Comparison of ENCODE assay signal across 7 mouse cellular contexts in the genomic region with DNA sequence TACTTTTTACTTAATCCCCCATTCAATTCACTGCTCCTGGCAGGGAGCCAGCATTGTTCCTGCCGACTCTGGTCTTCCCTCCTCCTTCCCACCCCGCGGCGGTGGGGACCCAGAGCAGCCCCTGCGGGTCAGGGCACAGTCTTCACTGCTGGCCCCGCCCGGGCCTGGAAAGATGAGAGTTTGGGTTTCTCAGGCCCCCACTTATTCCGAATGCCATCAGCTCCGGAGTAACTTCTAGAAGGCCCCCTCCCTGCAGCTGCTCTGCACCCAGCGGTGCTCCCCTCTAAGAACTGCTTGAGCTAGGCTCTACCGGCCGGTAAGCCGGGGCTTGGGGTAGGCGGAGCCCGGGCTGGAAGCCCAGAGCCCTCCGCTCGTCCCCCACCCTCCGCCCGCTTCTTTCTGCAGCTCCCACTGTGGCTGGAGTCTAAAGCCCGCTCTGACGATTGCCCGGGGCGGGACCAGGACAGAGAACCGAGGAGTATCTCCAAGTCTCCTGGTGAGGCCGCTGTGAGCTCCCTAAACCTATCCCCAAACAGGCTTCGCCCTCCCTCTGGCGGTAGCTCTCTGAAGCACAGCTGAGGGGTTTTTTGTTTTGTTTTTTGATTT. TPM values are rescaled to one million over a fixed set of nuclear protein-coding genes. Genes with fewer than 3 reads are reported as not detected.
DNase-seq lines count a peak whose midpoint lies in the region; ATAC-seq lines count a peak whose summit lies in the region.

No protein-coding gene starts in this region.

- ATAC-seq in granulocyte monocyte progenitor cell, adult 5-6 weeks (replicated peaks; ENCODE audit: poor library complexity, severe bottlenecking): peak; percentile 95
- ATAC-seq in midbrain, embryonic 12.5 days (ENCODE audit: low FRiP score, low read depth): peak; percentile 97

- H3K36me3 ChIP-seq in embryonic facial prominence, embryonic 10.5 days (replicated peaks): no peaks in the 10 kb centered on the region
- H3K36me3 ChIP-seq in midbrain, embryonic 12.5 days: no peaks in the 10 kb centered on the region

- peak overlapping the region; percentile 70 for H3K9ac ChIP-seq in midbrain, embryonic 12.5 days (replicated peaks)

- WGBS in embryonic facial prominence, embryonic 10.5 days: under 1% methylated on average over 27 of the region's 27 CpGs
- WGBS in midbrain, embryonic 12.5 days: under 1% methylated on average over 27 of the region's 27 CpGs

- H3K4me1 ChIP-seq in embryonic facial prominence, embryonic 10.5 days: peaks cover 43% of the 10 kb centered on the region
- H3K4me1 ChIP-seq in midbrain, embryonic 12.5 days: peaks cover 35% of the 10 kb centered on the region

- H3K27me3 ChIP-seq in embryonic facial prominence, embryonic 10.5 days (replicated peaks; ENCODE audit: low read depth, poor library complexity, severe bottlenecking): peaks cover 5% of the 10 kb centered on the region; the same call in 1 of the 2 replicates
- H3K27me3 ChIP-seq in midbrain, embryonic 12.5 days: no peaks in the 10 kb centered on the region

- H3K9me3 ChIP-seq in embryonic facial prominence, embryonic 10.5 days: no peaks in the 10 kb centered on the region
- H3K9me3 ChIP-seq in midbrain, embryonic 12.5 days: no peaks in the 10 kb centered on the region

- intact Hi-C loops in left cerebral cortex, postnatal 4 days (cut with DNase I): no loop called here

- peak; percentile 91 for DNase-seq in adrenal gland, postnatal 10 days
- DNase-seq in embryonic facial prominence, embryonic 10.5 days (ENCODE audit: low spot score): peak; percentile 97
- peak; percentile 85 for DNase-seq in kidney, adult 11 months
- DNase-seq in left cerebral cortex, postnatal 4 days: peak; percentile 95
- DNase-seq in skeletal muscle tissue, adult 2 months (ENCODE audit: low read depth, low spot score): peak; percentile 80

- H3K4me2 ChIP-seq in midbrain, embryonic 12.5 days (replicated peaks): peak overlapping the region; percentile 54

- peak overlapping the region; percentile 94 for H3K27ac ChIP-seq in embryonic facial prominence, embryonic 10.5 days (replicated peaks)
- peak overlapping the region; percentile 94 for H3K27ac ChIP-seq in midbrain, embryonic 12.5 days (replicated peaks)

- peak overlapping the region; percentile 61 for H3K4me3 ChIP-seq in embryonic facial prominence, embryonic 10.5 days
- H3K4me3 ChIP-seq in midbrain, embryonic 12.5 days: peak overlapping the region; percentile 39

RNA-seq across cellular contexts. Expression of gene Nes, which starts 10.2 kb away (rescaled TPM):
- total RNA-seq in adrenal gland, postnatal 10 days (2021): 10 to 100 TPM; 17.7 to 23.3 TPM
- polyA plus RNA-seq in embryonic facial prominence, embryonic 10.5 days (2016; fragmentation: Nextera tagmentation; extraction: Ambion mirVana): 35.3 and 46.2 TPM in 2 replicates
- not detected in 2 replicates for total RNA-seq in granulocyte monocyte progenitor cell, adult 5-6 weeks (2014; fragmentation: Nextera tagmentation)
- total RNA-seq in granulocyte monocyte progenitor cell, adult 5-6 weeks (2017): 0.05 TPM in 1 of 2 replicates, not detected in the other
- 10 to 100 TPM; 25.8 to 25.9 TPM for total RNA-seq in left cerebral cortex, postnatal 4 days (2021)
- 183 and 196 TPM in 2 replicates for polyA plus RNA-seq in midbrain, embryonic 12.5 days (2016; fragmentation: Nextera tagmentation; extraction: Ambion mirVana)

RNA-seq across cellular contexts. Expression of gene Crabp2, which starts 12.2 kb away (rescaled TPM):
- under 1 TPM; 0.48 to 0.76 TPM for total RNA-seq in adrenal gland, postnatal 10 days (2021)
- polyA plus RNA-seq in embryonic facial prominence, embryonic 10.5 days (2016; fragmentation: Nextera tagmentation; extraction: Ambion mirVana): 686 and 800 TPM in 2 replicates
- not detected in 2 replicates for total RNA-seq in granulocyte monocyte progenitor cell, adult 5-6 weeks (2014; fragmentation: Nextera tagmentation)
- total RNA-seq in granulocyte monocyte progenitor cell, adult 5-6 weeks (2017): not detected in 2 replicates
- total RNA-seq in left cerebral cortex, postnatal 4 days (2021): 1 to 10 TPM; 6.9 to 8.2 TPM
- 291 and 335 TPM in 2 replicates for polyA plus RNA-seq in midbrain, embryonic 12.5 days (2016; fragmentation: Nextera tagmentation; extraction: Ambion mirVana)

RNA-seq across cellular contexts. Expression of gene Rrnad1, which starts 30.2 kb away (rescaled TPM):
- 10 to 100 TPM; 12.4 to 16.3 TPM for total RNA-seq in adrenal gland, postnatal 10 days (2021)
- polyA plus RNA-seq in embryonic facial prominence, embryonic 10.5 days (2016; fragmentation: Nextera tagmentation; extraction: Ambion mirVana): 20.6 and 21.5 TPM in 2 replicates
- 20.7 and 30.7 TPM in 2 replicates for total RNA-seq in granulocyte monocyte progenitor cell, adult 5-6 weeks (2014; fragmentation: Nextera tagmentation)
- 13.6 and 13.8 TPM in 2 replicates for total RNA-seq in granulocyte monocyte progenitor cell, adult 5-6 weeks (2017)
- total RNA-seq in left cerebral cortex, postnatal 4 days (2021): 10 to 100 TPM; 17.1 to 17.8 TPM
- polyA plus RNA-seq in midbrain, embryonic 12.5 days (2016; fragmentation: Nextera tagmentation; extraction: Ambion mirVana): 23.5 and 24.2 TPM in 2 replicates

RNA-seq across cellular contexts. Expression of gene Isg20l2, which starts 30.6 kb away (rescaled TPM):
- 10 to 100 TPM; 22.9 to 24.3 TPM for total RNA-seq in adrenal gland, postnatal 10 days (2021)
- polyA plus RNA-seq in embryonic facial prominence, embryonic 10.5 days (2016; fragmentation: Nextera tagmentation; extraction: Ambion mirVana): 78.0 and 81.3 TPM in 2 replicates
- 49.5 and 63.1 TPM in 2 replicates for total RNA-seq in granulocyte monocyte progenitor cell, adult 5-6 weeks (2014; fragmentation: Nextera tagmentation)
- 45.7 and 51.4 TPM in 2 replicates for total RNA-seq in granulocyte monocyte progenitor cell, adult 5-6 weeks (2017)
- 10 to 100 TPM; 23.4 to 24.9 TPM for total RNA-seq in left cerebral cortex, postnatal 4 days (2021)
- 78.7 and 79.0 TPM in 2 replicates for polyA plus RNA-seq in midbrain, embryonic 12.5 days (2016; fragmentation: Nextera tagmentation; extraction: Ambion mirVana)

RNA-seq across cellular contexts. Expression of gene Bcan, which starts 39.3 kb away (rescaled TPM):
- total RNA-seq in adrenal gland, postnatal 10 days (2021): 10 to 100 TPM; 18.7 to 20.0 TPM
- 0.32 and 0.41 TPM in 2 replicates for polyA plus RNA-seq in embryonic facial prominence, embryonic 10.5 days (2016; fragmentation: Nextera tagmentation; extraction: Ambion mirVana)
- not detected in 2 replicates for total RNA-seq in granulocyte monocyte progenitor cell, adult 5-6 weeks (2014; fragmentation: Nextera tagmentation)
- total RNA-seq in granulocyte monocyte progenitor cell, adult 5-6 weeks (2017): not detected in 2 replicates
- total RNA-seq in left cerebral cortex, postnatal 4 days (2021): 100 to 1,000 TPM; 183 to 192 TPM
- polyA plus RNA-seq in midbrain, embryonic 12.5 days (2016; fragmentation: Nextera tagmentation; extraction: Ambion mirVana): 0.63 and 1.1 TPM in 2 replicates

Comparison
In these comparisons a context has a peak if more than half of its experiments do, and no peak if none do; other contexts are left out.
1. Peak in every context shown above with its lines: DNase-seq, ATAC-seq, H3K4me3 ChIP-seq and H3K27ac ChIP-seq.
2. RNA of gene Nes, which starts 10.2 kb away (total RNA-seq): 25.8 to 25.9 TPM in left cerebral cortex, postnatal 4 days and 17.7 to 23.3 TPM in adrenal gland, postnatal 10 days; 0.05 TPM in granulocyte monocyte progenitor cell, adult 5-6 weeks; every median in the first group is over 10 times any median in the second.
3. RNA of gene Crabp2, which starts 12.2 kb away (total RNA-seq): 6.9 to 8.2 TPM in left cerebral cortex, postnatal 4 days; 0.48 to 0.76 TPM in adrenal gland, postnatal 10 days and not detected in granulocyte monocyte progenitor cell, adult 5-6 weeks; every median in the first group is over 4 times any median in the second.